In the genomic region with DNA sequence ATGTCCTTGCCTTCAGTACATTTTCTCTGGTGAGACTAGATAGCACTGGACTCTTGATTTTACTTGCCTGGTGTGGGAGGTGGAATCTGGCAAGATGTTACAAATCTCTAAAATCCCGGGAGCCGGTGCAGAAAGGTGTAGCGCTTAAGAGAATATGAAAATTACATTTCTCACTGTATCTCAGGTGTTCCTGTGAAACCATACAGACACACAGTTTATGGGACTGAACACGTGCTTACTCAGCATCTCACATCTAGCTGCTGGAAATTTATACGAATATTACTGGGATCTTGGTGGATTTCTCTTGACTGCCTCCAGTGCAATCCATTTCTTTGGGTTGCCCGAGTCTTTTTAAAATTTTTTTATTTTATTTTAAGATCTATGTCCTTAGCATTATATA, we compare ENCODE assay signal across 8 mouse cellular contexts. TPM values are rescaled to one million over a fixed set of nuclear protein-coding genes. Genes with fewer than 3 reads are reported as not detected.
DNase-seq lines count a peak whose midpoint lies in the region; ATAC-seq and TF ChIP-seq lines count a peak whose summit lies in the region.

No protein-coding gene starts in this region.

- peak overlapping the region; percentile 76 for H3K4me2 ChIP-seq in neural tube, embryonic 11.5 days (ENCODE audit: low read depth)
- H3K4me2 ChIP-seq in limb, embryonic 15.5 days: peak overlapping the region; percentile 51
- H3K4me2 ChIP-seq in stomach, embryonic 16.5 days (ENCODE audit: low read depth, low read length): peak overlapping the region; percentile 78

- H3K27me3 ChIP-seq in cerebellum, adult 2 months (ENCODE audit: control insufficient read depth, insufficient read depth, low read length): no peaks in the 10 kb centered on the region
- no peaks in the 10 kb centered on the region for H3K27me3 ChIP-seq in neural tube, embryonic 11.5 days (ENCODE audit: control insufficient read depth, insufficient read depth, low read length)
- H3K27me3 ChIP-seq in limb, embryonic 15.5 days: no peaks in the 10 kb centered on the region
- no peaks in the 10 kb centered on the region for H3K27me3 ChIP-seq in stomach, embryonic 16.5 days (ENCODE audit: control insufficient read depth, insufficient read depth, low read length)

- no peak for ATAC-seq in neural tube, embryonic 11.5 days (ENCODE audit: insufficient read depth, low FRiP score, low TSS enrichment)
- ATAC-seq in limb, embryonic 15.5 days (ENCODE audit: insufficient number of reproducible peaks, low FRiP score, low TSS enrichment, low read depth): no peak
- ATAC-seq in stomach, embryonic 16.5 days (ENCODE audit: insufficient read depth, low FRiP score): no peak

- H3K9me3 ChIP-seq in neural tube, embryonic 11.5 days (ENCODE audit: control insufficient read depth, low read length): no peaks in the 10 kb centered on the region
- H3K9me3 ChIP-seq in limb, embryonic 15.5 days: no peaks in the 10 kb centered on the region
- H3K9me3 ChIP-seq in stomach, embryonic 16.5 days (replicated peaks; ENCODE audit: control insufficient read depth, low read length): no peaks in the 10 kb centered on the region

- H3K9ac ChIP-seq in neural tube, embryonic 11.5 days (ENCODE audit: low read length): peak overlapping the region; percentile 96; the same call in 1 of the 2 replicates
- peak overlapping the region; percentile 96; the same call in 1 of the 2 replicates for H3K9ac ChIP-seq in limb, embryonic 15.5 days
- peak overlapping the region; percentile 96 for H3K9ac ChIP-seq in stomach, embryonic 16.5 days (ENCODE audit: low read length)

- 40% methylated on average over 6 of the region's 6 CpGs for WGBS in cerebellum, adult 2 months
- WGBS in neural tube, embryonic 11.5 days: 88% methylated on average over 6 of the region's 6 CpGs
- WGBS in limb, embryonic 15.5 days: 63% methylated on average over 6 of the region's 6 CpGs
- WGBS in stomach, embryonic 16.5 days: 66% methylated on average over 6 of the region's 6 CpGs

- no peak for TF ChIP-seq POLR2A in cerebellum, adult 2 months (IDR thresholded peaks at IDR 0.05; ENCODE audit: borderline replicate concordance, insufficient read depth, low read length)

- no peak for TF ChIP-seq CTCF in cerebellum, adult 2 months (IDR thresholded peaks at IDR 0.05; ENCODE audit: borderline replicate concordance, insufficient read depth, low read depth, low read length)

- no peak overlapping the region for H3K27ac ChIP-seq in cerebellum, adult 2 months (ENCODE audit: insufficient read depth, low read length)
- no peak overlapping the region for H3K27ac ChIP-seq in neural tube, embryonic 11.5 days (ENCODE audit: low read depth, low read length)
- 0 out of 2 replicates have a peak overlapping the region, but pooled peaks have one; percentile 17 for H3K27ac ChIP-seq in limb, embryonic 15.5 days
- H3K27ac ChIP-seq in stomach, embryonic 16.5 days (ENCODE audit: low read length): peak overlapping the region; percentile 99; the same call in 1 of the 2 replicates

- no peak for DNase-seq in cerebellum, adult 2 months
- no peak for DNase-seq in cerebellum, adult 9-10 months
- DNase-seq in neural tube, embryonic 11.5 days (ENCODE audit: low spot score): no peak
- no peak for DNase-seq in neural tube, embryonic 10.5 days (ENCODE audit: extremely low spot score, low spot score)
- DNase-seq in adrenal gland, adult (ENCODE audit: inconsistent age in 2 of 2, low spot score in 1 of 2): no peak
- DNase-seq in urinary bladder, adult 2 months (ENCODE audit: low spot score): no peak

- H3K36me3 ChIP-seq in neural tube, embryonic 11.5 days (ENCODE audit: control insufficient read depth, insufficient read depth, low read length): no peaks in the 10 kb centered on the region
- H3K36me3 ChIP-seq in limb, embryonic 15.5 days: peaks cover 2% of the 10 kb centered on the region; the same call in 1 of the 2 replicates
- H3K36me3 ChIP-seq in stomach, embryonic 16.5 days (ENCODE audit: control insufficient read depth, insufficient read depth, low read length): no peaks in the 10 kb centered on the region

- H3K4me1 ChIP-seq in cerebellum, adult 2 months (ENCODE audit: control insufficient read depth, insufficient read depth, low read length): peaks cover 7% of the 10 kb centered on the region; the same call in 1 of the 2 replicates
- H3K4me1 ChIP-seq in neural tube, embryonic 11.5 days (ENCODE audit: control insufficient read depth, insufficient read depth, low read length): peaks cover 2% of the 10 kb centered on the region; the same call in 1 of the 2 replicates
- H3K4me1 ChIP-seq in limb, embryonic 15.5 days: peaks cover 12% of the 10 kb centered on the region
- H3K4me1 ChIP-seq in stomach, embryonic 16.5 days (ENCODE audit: control insufficient read depth, insufficient read depth, low read length): peaks cover 24% of the 10 kb centered on the region

- H3K4me3 ChIP-seq in cerebellum, adult 2 months (replicated peaks; ENCODE audit: insufficient read depth, low read depth, low read length): peak overlapping the region; percentile 57
- peak overlapping the region; percentile 78 for H3K4me3 ChIP-seq in neural tube, embryonic 11.5 days (ENCODE audit: low read depth, low read length)
- H3K4me3 ChIP-seq in limb, embryonic 15.5 days: peak overlapping the region; percentile 99
- peak overlapping the region; percentile 96 for H3K4me3 ChIP-seq in stomach, embryonic 16.5 days (replicated peaks; ENCODE audit: low read length)

RNA-seq across cellular contexts. Expression of a gene that starts 1.5 kb away (rescaled TPM):
- 231 and 250 TPM in 2 replicates for polyA plus RNA-seq in cerebellum, adult 2 months (2012; rRNA removed)
- polyA plus RNA-seq in neural tube, embryonic 11.5 days (2014; fragmentation: Nextera tagmentation; extraction: Ambion mirVana): 335 and 356 TPM in 2 replicates
- polyA plus RNA-seq in limb, embryonic 15.5 days (2015; fragmentation: Nextera tagmentation; extraction: Ambion mirVana): 293 and 298 TPM in 2 replicates
- 272 and 274 TPM in 2 replicates for polyA plus RNA-seq in stomach, embryonic 16.5 days (2015; fragmentation: Nextera tagmentation; extraction: Ambion mirVana)
- polyA plus RNA-seq in urinary bladder, adult 2 months (2012; rRNA removed): 134 and 158 TPM in 2 replicates

RNA-seq across cellular contexts. Expression of a gene that starts 29.0 kb away (rescaled TPM):
- 3.1 and 3.2 TPM in 2 replicates for polyA plus RNA-seq in cerebellum, adult 2 months (2012; rRNA removed)
- polyA plus RNA-seq in neural tube, embryonic 11.5 days (2014; fragmentation: Nextera tagmentation; extraction: Ambion mirVana): 1.5 and 1.6 TPM in 2 replicates
- polyA plus RNA-seq in limb, embryonic 15.5 days (2015; fragmentation: Nextera tagmentation; extraction: Ambion mirVana): 1.5 and 2.8 TPM in 2 replicates
- 0.75 and 0.87 TPM in 2 replicates for polyA plus RNA-seq in stomach, embryonic 16.5 days (2015; fragmentation: Nextera tagmentation; extraction: Ambion mirVana)
- polyA plus RNA-seq in urinary bladder, adult 2 months (2012; rRNA removed): 0.95 and 1.6 TPM in 2 replicates

Comparison
In these comparisons a context has a peak if more than half of its experiments do, and no peak if none do; other contexts are left out.
1. H3K27ac ChIP-seq: peak in limb, embryonic 15.5 days (single experiment) and stomach, embryonic 16.5 days (single experiment); none in cerebellum, adult 2 months (single experiment) and neural tube, embryonic 11.5 days (single experiment).
2. Peak in every context shown above with its lines, with median percentiles within 50 percentile points of each other: H3K4me3 ChIP-seq, H3K4me2 ChIP-seq and H3K9ac ChIP-seq.